ENCODE assay signal across 17 mouse cellular contexts in genomic region chr1:37380913-37381312, GRCm38 (mm10).
"Had no signal": no experiment of that assay in that cellular context is flagged by ENCODE, and none has a peak within 500 bp of the region (broad histone marks: within the 10 kb centered on the region; RNA-seq: fewer than 3 reads in every experiment).

No protein-coding gene starts in this region.

- H3K9ac ChIP-seq: liver, embryonic 13.5 days; liver, embryonic 15.5 days; liver, postnatal 0 days; midbrain, embryonic 13.5 days; midbrain, embryonic 15.5 days; neural tube, embryonic 12.5 days; stomach, embryonic 15.5 days had no signal

- H3K4me3 ChIP-seq: liver, embryonic 13.5 days; liver, embryonic 15.5 days; megakaryocyte, embryonic 14.5 days; midbrain, embryonic 13.5 days; midbrain, embryonic 15.5 days; neural tube, embryonic 12.5 days; stomach, embryonic 15.5 days had no signal

- DNase-seq: liver; liver, embryonic 13.5 days; liver, postnatal 0 days; right cerebral cortex, postnatal 14 days; thymus, adult 2 months; thymus, postnatal 25 days; thymus, postnatal 4 days had no signal

- H3K9me3 ChIP-seq: liver, embryonic 13.5 days; liver, embryonic 15.5 days; megakaryocyte, embryonic 14.5 days; midbrain, embryonic 13.5 days; midbrain, embryonic 15.5 days; neural tube, embryonic 12.5 days; stomach, embryonic 15.5 days had no signal

- H3K27ac ChIP-seq: liver, embryonic 13.5 days; liver, embryonic 15.5 days; macrophage; midbrain, embryonic 13.5 days; midbrain, embryonic 15.5 days; neural tube, embryonic 12.5 days; stomach, embryonic 15.5 days; stomach, postnatal 0 days had no signal

- H3K36me3 ChIP-seq: liver, embryonic 13.5 days had no signal

- H3K27me3 ChIP-seq: liver, embryonic 13.5 days; liver, embryonic 15.5 days; megakaryocyte, embryonic 14.5 days; midbrain, embryonic 13.5 days; midbrain, embryonic 15.5 days; neural tube, embryonic 12.5 days; stomach, embryonic 15.5 days had no signal

- ATAC-seq: liver, postnatal 0 days; midbrain, embryonic 13.5 days; midbrain, embryonic 15.5 days had no signal

- H3K4me2 ChIP-seq: liver, embryonic 11.5 days; liver, embryonic 13.5 days; liver, embryonic 15.5 days; midbrain, embryonic 11.5 days; midbrain, embryonic 13.5 days; midbrain, embryonic 15.5 days; neural tube, embryonic 12.5 days; stomach, embryonic 15.5 days had no signal

- H3K4me1 ChIP-seq: liver, embryonic 13.5 days; liver, embryonic 15.5 days; midbrain, embryonic 13.5 days; midbrain, embryonic 15.5 days; neural tube, embryonic 12.5 days; stomach, embryonic 15.5 days had no signal
